Comparison of ENCODE assay signal across 8 mouse cellular contexts in genomic region chr12:111966683-111967173, GRCm38 (mm10). TPM values are rescaled to one million over a fixed set of nuclear protein-coding genes. Genes with fewer than 3 reads are reported as not detected.
A peak's percentile ranks its signal among the peaks of the same experiment; 100 is the strongest.
DNase-seq lines count a peak whose midpoint lies in the region; ATAC-seq and TF ChIP-seq lines count a peak whose summit lies in the region.

Gene Atp5mpl (minus strand): TSS chr12:111966977.

- H3K27ac ChIP-seq in cortical plate, adult 2 months (ENCODE audit: insufficient read depth, low read length), result peak within 1 kb of the TSS; percentile 76

- peak within 1 kb of the TSS; percentile 71 for H3K4me3 ChIP-seq in cortical plate, adult 2 months (ENCODE audit: insufficient read depth, low read length)
- peak within 1 kb of the TSS; percentile 95 for H3K4me3 ChIP-seq in megakaryocyte, embryonic 14.5 days (replicated peaks)

- peak; percentile 93 for ATAC-seq in activated CD4-positive, CD25-positive, alpha-beta regulatory T cell, adult 4 months

- H3K36me3 ChIP-seq in megakaryocyte, embryonic 14.5 days (replicated peaks; ENCODE audit: low read length), result peaks cover 31% of the 10 kb centered on the region

- TF ChIP-seq POLR2A in cortical plate, adult 2 months (IDR thresholded peaks at IDR 0.05; ENCODE audit: extremely low read depth, insufficient read depth, low read length), result peak; percentile 85

- 0 out of 2 replicates have a peak, but pooled peaks cover 5% of the 10 kb centered on the region for H3K4me1 ChIP-seq in cortical plate, adult 2 months (ENCODE audit: control insufficient read depth, insufficient read depth, low read length)
- peaks cover 43% of the 10 kb centered on the region for H3K4me1 ChIP-seq in megakaryocyte, embryonic 14.5 days

- peaks cover 3% of the 10 kb centered on the region; the same call in 1 of the 2 replicates for H3K9me3 ChIP-seq in megakaryocyte, embryonic 14.5 days

- peak; percentile 91 to 92 for DNase-seq in gastrocnemius, adult 8-10 months (ENCODE audit: low spot score in 2 of 2)
- peak; percentile 70 for DNase-seq in hindlimb bud, embryonic 11.5 days (ENCODE audit: extremely low spot score, low read depth, low spot score)
- peak; percentile 89 to 99 for DNase-seq in left cerebral cortex, adult 8-10 months (ENCODE audit: low spot score in 2 of 2)
- peak; percentile 95 to 98 for DNase-seq in right cerebral cortex, postnatal 10 days (ENCODE audit: low spot score in 2 of 2)
- peak; percentile 99 for DNase-seq in urinary bladder, postnatal 25 days (ENCODE audit: low spot score)

- H3K27me3 ChIP-seq in megakaryocyte, embryonic 14.5 days (replicated peaks), result peaks cover 3% of the 10 kb centered on the region

- TF ChIP-seq CTCF in cortical plate, adult 2 months (IDR thresholded peaks at IDR 0.05; ENCODE audit: extremely low read depth, insufficient read depth, low read length), result peak; percentile 65

RNA-seq across cellular contexts. Expression of gene Atp5mpl, which starts in this region (rescaled TPM):
- polyA plus RNA-seq in activated CD4-positive, CD25-positive, alpha-beta regulatory T cell, adult 4 months (2017; shearing (Covaris generic)), result 100 to 1,000 TPM; 262 to 349 TPM
- polyA plus RNA-seq in cortical plate, adult 2 months (2012; rRNA removed), result 300 and 310 TPM in 2 replicates
- 100 to 1,000 TPM; 712 to 770 (median 740) TPM for total RNA-seq in gastrocnemius, adult 8-10 months (2022)
- 100 to 1,000 TPM; 352 to 403 (median 371) TPM for total RNA-seq in left cerebral cortex, adult 8-10 months (2022)
- polyA plus RNA-seq in megakaryocyte, embryonic 14.5 days (2012; ENCODE audit: insufficient read depth, low replicate concordance), result 15.5 TPM in 1 of 2 replicates, not detected in the other

Comparison
In these comparisons a context has a peak if more than half of its experiments do, and no peak if none do; other contexts are left out.
1. Peak in every context shown above with its lines: DNase-seq, ATAC-seq, H3K4me3 ChIP-seq and H3K27ac ChIP-seq.
2. RNA of gene Atp5mpl (polyA plus RNA-seq): 262 to 349 TPM in activated CD4-positive, CD25-positive, alpha-beta regulatory T cell, adult 4 months and 300 to 310 TPM in cortical plate, adult 2 months; 15.5 TPM in megakaryocyte, embryonic 14.5 days; every median in the first group is over 10 times any median in the second.